Mouse (Mus musculus) gastrocnemius, adult 2 months (tissue): Measurements from ENCODE around the gene Styx. TPM values are rescaled to one million over a fixed set of nuclear protein-coding genes. Genes with fewer than 3 reads are reported as not detected.
"Not testable (repeated sequence)": the region's sequence is repeated elsewhere in the genome, so short reads cannot be mapped to it uniquely, and the experiment has no call there.

Source experiments
- DNase-seq: peaks from one replicate; pipeline ENCODE4 v3.0.0; 2022
- H3K27ac ChIP-seq: fragments of 200-600 bp; 2 replicates; pipeline ENCODE4 v1.8.1; 2022; ENCODE audit warnings: mild to moderate bottlenecking
- H3K4me3 ChIP-seq: fragments of 200-600 bp; 2 replicates; pipeline ENCODE4 v1.8.1; 2022; ENCODE audit warnings: mild to moderate bottlenecking, moderate library complexity
- CTCF ChIP-seq: fragments of 200-600 bp; IDR thresholded peaks from 2 replicates; pipeline ENCODE4 v1.8.1; 2022; ENCODE audit warnings: antibody characterized with exemption, mild to moderate bottlenecking, moderate library complexity
- intact Hi-C: fragments of 180-260 bp; cut with DNase I; formaldehyde crosslinking; loops from one replicate; pipeline ENCODE4 v1.15.1; 2025
- microRNA-seq: library from miRNA; unstranded; fragments of <30 nt; microRNA quantifications from one replicate; pipeline ENCODE4 v1.2.0, GENCODE M21; 2021
- total RNA-seq, 2 experiments: library from RNA; stranded (reverse); gene quantifications; 2 replicates each; pipeline ENCODE4 v1.2.3; 2021

Styx gene
- total RNA-seq, 2 experiments from 2014 or later, result 74.7 to 77.6 TPM

GRCm38 (mm10) chr14:45464036-45465035, 113.4 kb downstream of the Styx start:
- DNase-seq, result no peak
- intact Hi-C loops, result loop anchor here (5.0 kb wide), 1 partner anchor 68 kb away; the partner anchor contains the start of gene Fermt2
- no peak for TF ChIP-seq CTCF
- H3K27ac ChIP-seq, result peak overlapping the region; percentile 80
- no peak overlapping the region for H3K4me3 ChIP-seq

GRCm38 (mm10) chr14:45466371-45466770, 115.5 kb downstream of the Styx start:
- intact Hi-C loops, DNase-seq, H3K27ac ChIP-seq, H3K4me3 ChIP-seq: not testable (repeated sequence)

- intact Hi-C loops, result no loop called here
- Histone ChIP-seq H3K4me3 (no peak overlapping the region), H3K27ac (no peak overlapping the region)
- TF ChIP-seq CTCF, result peak; percentile 49
- DNase-seq, result no peak
Measured at GRCm38 (mm10) chr14:45469446-45469845, 118.6 kb downstream of the Styx start.

Small RNA genes lying within 50 kb of the gene (microRNA-seq; reads per million reads assigned to microRNA genes)
- gene Gm25353, result not detected

Other genes with a start within 250 kb of the Styx start
- gene Gpr137c, start 131.4 kb upstream of the Styx start, total RNA-seq, result 1 to 10 TPM; 2.5 to 3.1 TPM
- 1 to 10 TPM; 9.5 to 9.9 TPM for gene Txndc16, start 130.8 kb upstream of the Styx start, total RNA-seq
- gene Ero1l, start 32.3 kb upstream of the Styx start, total RNA-seq, result 1 to 10 TPM; 5.2 to 6.9 TPM
- gene Psmc6, start 21.3 kb upstream of the Styx start, total RNA-seq, result 100 to 1,000 TPM; 104 TPM
- gene Gnpnat1, start 53.8 kb downstream of the Styx start, total RNA-seq, result 10 to 100 TPM in 1 of 2 experiments, 1 to 10 TPM in 1; 6.0 to 10.9 TPM
- gene Fermt2, start 179.0 kb downstream of the Styx start, total RNA-seq, result 100 to 1,000 TPM; 214 to 243 TPM